In the genomic region with DNA sequence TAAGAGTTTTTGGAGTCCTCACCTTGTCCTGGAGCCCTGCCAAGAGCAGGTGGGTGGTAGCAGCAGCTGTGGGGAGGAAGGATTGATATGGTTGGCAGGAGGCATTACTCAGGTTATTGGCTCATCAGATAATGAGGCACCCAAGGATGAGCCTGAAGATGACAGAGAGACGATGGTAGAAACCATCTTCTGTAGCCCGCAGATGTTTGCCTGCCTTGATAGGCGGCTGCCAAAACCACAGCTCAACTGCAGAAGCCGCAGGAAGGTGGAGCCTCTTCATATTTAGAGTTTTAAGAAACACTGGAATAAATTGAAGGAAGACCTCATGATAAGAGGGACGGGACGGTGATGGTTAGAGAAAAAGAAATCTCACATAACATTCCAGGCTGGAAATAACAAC, we compare ENCODE assay signal across 21 mouse cellular contexts. TPM values are rescaled to one million over a fixed set of nuclear protein-coding genes. Genes with fewer than 3 reads are reported as not detected.
A peak's percentile ranks its signal among the peaks of the same experiment; 100 is the strongest.
DNase-seq lines count a peak whose midpoint lies in the region; ATAC-seq lines count a peak whose summit lies in the region.
"Had no signal": no experiment of that assay in that cellular context is flagged by ENCODE, and none has a peak within 500 bp of the region (broad histone marks: within the 10 kb centered on the region; RNA-seq: fewer than 3 reads in every experiment).

No protein-coding gene starts in this region.

- H3K9me3 ChIP-seq in limb, embryonic 10.5 days (replicated peaks) = no peaks in the 10 kb centered on the region
- H3K9me3 ChIP-seq: forebrain, embryonic 10.5 days; forebrain, embryonic 13.5 days; hindbrain, embryonic 12.5 days; hindbrain, embryonic 15.5 days had no signal

- DNase-seq in lung, postnatal 10 days = peak; percentile 1
- DNase-seq in lung, postnatal 25 days (ENCODE audit: low spot score) = no peak
- DNase-seq in limb, embryonic 10.5 days (ENCODE audit: low spot score) = no peak
- DNase-seq in urinary bladder, postnatal 36 days (ENCODE audit: low spot score in 2 of 2) = no peak
- DNase-seq in urinary bladder, postnatal 25 days (ENCODE audit: low spot score) = no peak
- DNase-seq: adrenal gland, adult 2 months; adrenal gland, postnatal 14 days; cerebellum, adult 11 months; cerebellum, adult 2 months; cerebellum, adult 9-11 months; forebrain, postnatal 0 days; gastrocnemius, adult 2 months; gastrocnemius, postnatal 14 days; heart, adult 11 months had no signal

- 94% methylated on average over 6 of the region's 6 CpGs for WGBS in limb, embryonic 10.5 days

- H3K36me3 ChIP-seq in limb, embryonic 10.5 days = no peaks in the 10 kb centered on the region
- H3K36me3 ChIP-seq: forebrain, embryonic 10.5 days; hindbrain, embryonic 12.5 days; hindbrain, embryonic 15.5 days had no signal

- H3K4me3 ChIP-seq in limb, embryonic 10.5 days = no peak overlapping the region
- H3K4me3 ChIP-seq: forebrain, embryonic 10.5 days; forebrain, embryonic 13.5 days; gastrocnemius, adult 2 months; hindbrain, embryonic 12.5 days; hindbrain, embryonic 15.5 days had no signal

- H3K27ac ChIP-seq in limb, embryonic 10.5 days = peak overlapping the region; percentile 54
- H3K27ac ChIP-seq: forebrain, embryonic 10.5 days; forebrain, embryonic 13.5 days; gastrocnemius, adult 2 months; hindbrain, embryonic 12.5 days; hindbrain, embryonic 15.5 days had no signal

- ATAC-seq in megakaryocyte progenitor cell, adult 5-6 weeks (replicated peaks; ENCODE audit: poor library complexity) = peak; percentile 76
- ATAC-seq: forebrain, embryonic 13.5 days; forebrain, postnatal 0 days had no signal

- peaks cover 21% of the 10 kb centered on the region for H3K4me1 ChIP-seq in limb, embryonic 10.5 days
- H3K4me1 ChIP-seq: forebrain, embryonic 10.5 days; forebrain, embryonic 13.5 days; hindbrain, embryonic 12.5 days; hindbrain, embryonic 15.5 days had no signal

- H3K27me3 ChIP-seq in limb, embryonic 10.5 days (ENCODE audit: low read depth, poor library complexity, severe bottlenecking) = no peaks in the 10 kb centered on the region
- H3K27me3 ChIP-seq: forebrain, embryonic 13.5 days; hindbrain, embryonic 12.5 days; hindbrain, embryonic 15.5 days had no signal

RNA-seq across cellular contexts. Expression of a gene that starts 42.0 kb away (rescaled TPM):
- 0.49 and 1.2 TPM in 2 replicates for polyA plus RNA-seq in limb, embryonic 10.5 days (2016; fragmentation: Nextera tagmentation; extraction: Ambion mirVana)
- total RNA-seq in megakaryocyte progenitor cell, adult 5-6 weeks (2015) = not detected in 2 replicates
- not detected in 2 replicates for total RNA-seq in megakaryocyte progenitor cell, adult 5-6 weeks (2017)
- total RNA-seq: adrenal gland, adult 2 months; adrenal gland, postnatal 14 days; gastrocnemius, adult 2 months; gastrocnemius, postnatal 14 days; heart, adult 8-10 months; heart, postnatal 25 days had no signal
